Mouse (Mus musculus) myocyte (in vitro differentiated cells): ENCODE results near the gene Lgalsl. TPM values are rescaled to one million over a fixed set of nuclear protein-coding genes. Genes with fewer than 3 reads are reported as not detected.

ENCODE experiments used
- H3K27me3 ChIP-seq: one replicate; pipeline ENCODE4 v1.6.1; 2011; ENCODE audit not compliant: control insufficient read depth, insufficient read depth, insufficient read length
- H3K36me3 ChIP-seq: one replicate; pipeline ENCODE4 v1.6.1; 2011; ENCODE audit not compliant: control insufficient read depth, insufficient read depth
- H3K4me2 ChIP-seq: one replicate; pipeline ENCODE4 v1.6.1; 2011; ENCODE audit warnings: low read depth, control low read depth
- H3K4me3 ChIP-seq: one replicate; pipeline ENCODE4 v1.5.1; 2011; ENCODE audit warnings: mild to moderate bottlenecking, control low read depth, moderate library complexity
- H3K79me2 ChIP-seq: one replicate; pipeline ENCODE4 v1.6.1; 2011; ENCODE audit not compliant: control insufficient read depth, insufficient read depth
- H3ac ChIP-seq: one replicate; pipeline ENCODE4 v1.6.1; 2011; ENCODE audit not compliant: control insufficient read depth, insufficient read length
- CEBPB ChIP-seq: IDR thresholded peaks from 2 replicates; pipeline ENCODE4 v1.6.1; 2011; ENCODE audit warnings: mild to moderate bottlenecking, moderate library complexity; ENCODE audit not compliant: poor library complexity, insufficient read depth, severe bottlenecking
- E2F4 ChIP-seq: IDR thresholded peaks from one replicate; pipeline ENCODE4 v1.6.1; 2011; ENCODE audit warnings: mild to moderate bottlenecking, control low read depth, moderate library complexity; ENCODE audit not compliant: insufficient read depth
- MAX ChIP-seq: IDR thresholded peaks from one replicate; pipeline ENCODE4 v1.6.1; 2011; ENCODE audit warnings: low read depth, mild to moderate bottlenecking, control low read depth
- MYOD1 ChIP-seq, 3 experiments: IDR thresholded peaks; one replicate each; pipeline ENCODE4 v1.6.1; 2011; ENCODE audit warnings: control low read depth in 2 of 3, low read depth in 2 of 3, mild to moderate bottlenecking in 2 of 3, moderate library complexity in 1 of 3; ENCODE audit not compliant: insufficient read length in 2 of 3, control insufficient read depth in 1 of 3
- MYOG ChIP-seq, 3 experiments: IDR thresholded peaks; one replicate each; pipeline ENCODE4 v1.6.1; 2011; ENCODE audit warnings: control low read depth in 2 of 3, low read depth in 2 of 3, mild to moderate bottlenecking in 2 of 3; ENCODE audit not compliant: insufficient read length in 2 of 3, control insufficient read depth in 1 of 3, insufficient read depth in 1 of 3
- POLR2A ChIP-seq: IDR thresholded peaks from one replicate; pipeline ENCODE4 v1.6.1; 2011; ENCODE audit warnings: low read depth, mild to moderate bottlenecking, control low read depth, moderate library complexity; ENCODE audit not compliant: insufficient read length
- POLR2AphosphoS2 ChIP-seq: IDR thresholded peaks from one replicate; pipeline ENCODE4 v1.6.1; 2011; ENCODE audit warnings: low read depth, control low read depth; ENCODE audit not compliant: insufficient read length
- REST ChIP-seq: IDR thresholded peaks from one replicate; pipeline ENCODE4 v1.6.1; 2011; ENCODE audit warnings: mild to moderate bottlenecking, control low read depth, moderate library complexity; ENCODE audit not compliant: insufficient read depth, insufficient read length
- SRF ChIP-seq: IDR thresholded peaks from one replicate; pipeline ENCODE4 v1.6.1; 2011; ENCODE audit warnings: low read depth; ENCODE audit not compliant: control insufficient read depth, insufficient read length
- TCF12 ChIP-seq: IDR thresholded peaks from one replicate; pipeline ENCODE4 v1.6.1; 2011; ENCODE audit warnings: mild to moderate bottlenecking, control low read depth; ENCODE audit not compliant: poor library complexity, insufficient read depth, severe bottlenecking
- TCF3 ChIP-seq: IDR thresholded peaks from one replicate; pipeline ENCODE4 v1.6.1; 2011; ENCODE audit warnings: low read depth, control low read depth; ENCODE audit not compliant: insufficient read length
- USF1 ChIP-seq: IDR thresholded peaks from one replicate; pipeline ENCODE4 v1.6.1; 2011; ENCODE audit warnings: low read depth, mild to moderate bottlenecking, control low read depth, moderate library complexity
- polyA plus RNA-seq: library from polyadenylated mRNA; unstranded; fragments of >200 nt; fragmentation: generic; extraction: Trizol; gene quantifications from one replicate; pipeline ENCODE4 v1.2.1, GENCODE M21; 2012; ENCODE audit warnings: missing spikeins

Lgalsl gene
- polyA plus RNA-seq, 1 experiment: 0.10 TPM

- H3ac ChIP-seq: no peak overlapping the region
- no peaks in the 10 kb centered on the region for H3K79me2 ChIP-seq
- TF ChIP-seq MYOG (IDR thresholded peaks at IDR 0.05; ENCODE audit: control insufficient read depth in 1 of 3, insufficient read depth in 1 of 3, insufficient read length in 2 of 3, low read depth in 2 of 3) (no peak), MAX (no peak)
- no peak overlapping the region for H3K4me2 ChIP-seq
- H3K27me3 ChIP-seq: no peaks in the 10 kb centered on the region
- H3K36me3 ChIP-seq: no peaks in the 10 kb centered on the region
- no peak overlapping the region for H3K4me3 ChIP-seq
Measured at GRCm38 (mm10) chr11:20786191-20786590, 44.7 kb downstream of the Lgalsl start.

GRCm38 (mm10) chr11:20785186-20785585, 45.7 kb downstream of the Lgalsl start:
- Histone ChIP-seq H3K4me3 (no peak overlapping the region), H3ac (no peak overlapping the region), H3K36me3 (no peaks in the 10 kb centered on the region), H3K27me3 (no peaks in the 10 kb centered on the region), H3K79me2 (no peaks in the 10 kb centered on the region), H3K4me2 (no peak overlapping the region)
- TF ChIP-seq MAX: no peak

GRCm38 (mm10) chr11:20784776-20785175, 46.1 kb downstream of the Lgalsl start:
- no peak for TF ChIP-seq CEBPB
- TF ChIP-seq MYOD1 (IDR thresholded peaks at IDR 0.05; ENCODE audit: control insufficient read depth in 1 of 3, insufficient read length in 2 of 3, low read depth in 2 of 3): no peak
- TF ChIP-seq E2F4: no peak
- no peak for TF ChIP-seq SRF
- no peak for TF ChIP-seq USF1
- Histone ChIP-seq H3ac (no peak overlapping the region), H3K4me3 (no peak overlapping the region), H3K79me2 (no peaks in the 10 kb centered on the region), H3K36me3 (no peaks in the 10 kb centered on the region), H3K27me3 (no peaks in the 10 kb centered on the region), H3K4me2 (no peak overlapping the region)

GRCm38 (mm10) chr11:20783467-20783866, 47.4 kb downstream of the Lgalsl start:
- TF ChIP-seq MYOD1 (IDR thresholded peaks at IDR 0.05; ENCODE audit: control insufficient read depth in 1 of 3, insufficient read length in 2 of 3, low read depth in 2 of 3) (no peak), MAX (no peak), CEBPB (no peak), TCF3 (no peak), REST (no peak), E2F4 (no peak), MYOG (IDR thresholded peaks at IDR 0.05; ENCODE audit: control insufficient read depth in 1 of 3, insufficient read depth in 1 of 3, insufficient read length in 2 of 3, low read depth in 2 of 3) (no peak), SRF (no peak), USF1 (no peak), POLR2A (no peak), TCF12 (no peak), POLR2AphosphoS2 (no peak)
- no peaks in the 10 kb centered on the region for H3K27me3 ChIP-seq

GRCm38 (mm10) chr11:20782620-20783019, 48.2 kb downstream of the Lgalsl start:
- no peaks in the 10 kb centered on the region for H3K27me3 ChIP-seq
- TF ChIP-seq CEBPB (no peak), MYOD1 (IDR thresholded peaks at IDR 0.05; ENCODE audit: control insufficient read depth in 1 of 3, insufficient read length in 2 of 3, low read depth in 2 of 3) (no peak), USF1 (no peak), POLR2AphosphoS2 (no peak), REST (no peak), SRF (no peak), E2F4 (no peak), TCF3 (no peak), TCF12 (no peak), POLR2A (no peak), MYOG (IDR thresholded peaks at IDR 0.05; ENCODE audit: control insufficient read depth in 1 of 3, insufficient read depth in 1 of 3, insufficient read length in 2 of 3, low read depth in 2 of 3) (no peak)
- H3K36me3 ChIP-seq: no peaks in the 10 kb centered on the region
- H3K4me3 ChIP-seq: no peak overlapping the region
- no peak overlapping the region for H3K4me2 ChIP-seq
- no peak overlapping the region for H3ac ChIP-seq
- no peaks in the 10 kb centered on the region for H3K79me2 ChIP-seq

More at GRCm38 (mm10) chr11:20783467-20783866, 47.4 kb downstream of the Lgalsl start:
- Histone ChIP-seq H3K4me2 (no peak overlapping the region), H3ac (no peak overlapping the region), H3K36me3 (no peaks in the 10 kb centered on the region), H3K4me3 (no peak overlapping the region), H3K79me2 (no peaks in the 10 kb centered on the region)

- Histone ChIP-seq H3K36me3 (no peaks in the 10 kb centered on the region), H3K79me2 (no peaks in the 10 kb centered on the region), H3K4me3 (no peak overlapping the region), H3K4me2 (no peak overlapping the region), H3ac (no peak overlapping the region), H3K27me3 (no peaks in the 10 kb centered on the region)
- TF ChIP-seq POLR2AphosphoS2: no peak
- TF ChIP-seq E2F4: no peak
- TF ChIP-seq TCF3: no peak
- TF ChIP-seq MAX: no peak
- no peak for TF ChIP-seq MYOD1 (IDR thresholded peaks at IDR 0.05; ENCODE audit: control insufficient read depth in 1 of 3, insufficient read length in 2 of 3, low read depth in 2 of 3)
- TF ChIP-seq SRF: no peak
- no peak for TF ChIP-seq POLR2A
- TF ChIP-seq REST: no peak
- TF ChIP-seq TCF12: no peak
- TF ChIP-seq USF1: no peak
- TF ChIP-seq CEBPB: no peak
Measured at GRCm38 (mm10) chr11:20780312-20780711, 50.5 kb downstream of the Lgalsl start.
